In the genomic region with DNA sequence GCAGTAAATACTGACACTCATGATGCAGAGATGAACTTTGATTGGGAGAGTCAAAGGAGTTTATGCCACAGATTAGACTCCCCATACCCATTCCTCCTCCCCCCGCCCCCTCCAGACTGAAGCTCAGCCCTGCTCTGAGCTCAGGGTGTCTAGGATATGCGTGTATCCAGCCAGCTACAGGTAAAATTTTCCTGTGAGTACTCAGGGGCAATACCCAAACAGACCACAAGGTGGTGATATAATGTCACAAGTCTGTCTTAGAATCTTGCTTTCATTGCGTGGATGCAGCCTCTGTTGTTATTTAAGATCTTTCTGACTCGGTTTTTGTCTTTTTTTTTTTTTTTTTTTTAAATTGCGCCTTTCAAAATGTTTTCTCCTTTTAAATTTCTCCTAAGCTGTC, we compare ENCODE assay signal across 9 mouse cellular contexts. TPM values are rescaled to one million over a fixed set of nuclear protein-coding genes. Genes with fewer than 3 reads are reported as not detected.
DNase-seq lines count a peak whose midpoint lies in the region; ATAC-seq and TF ChIP-seq lines count a peak whose summit lies in the region.
"Had no signal": no experiment of that assay in that cellular context is flagged by ENCODE, and none has a peak within 500 bp of the region (broad histone marks: within the 10 kb centered on the region; RNA-seq: fewer than 3 reads in every experiment).

No protein-coding gene starts in this region.

- H3K4me3 ChIP-seq in spleen, adult 2 months (ENCODE audit: extremely low read depth, insufficient read depth, insufficient read length): no peak overlapping the region
- H3K4me3 ChIP-seq in forebrain, embryonic 13.5 days: no peak overlapping the region
- no peak overlapping the region for H3K4me3 ChIP-seq in midbrain, postnatal 0 days (ENCODE audit: low read depth, low read length)
- H3K4me3 ChIP-seq: megakaryocyte, embryonic 14.5 days had no signal

- no peak for TF ChIP-seq CTCF in spleen, adult 2 months (IDR thresholded peaks at IDR 0.05; ENCODE audit: extremely low read depth, insufficient read depth, insufficient read length, insufficient replicate concordance)
- peak; percentile 93 for TF ChIP-seq CTCF in midbrain, postnatal 0 days (IDR thresholded peaks at IDR 0.05)

- H3K4me2 ChIP-seq in forebrain, embryonic 13.5 days: no peak overlapping the region
- no peak overlapping the region for H3K4me2 ChIP-seq in midbrain, postnatal 0 days (ENCODE audit: low read depth, low read length, poor library complexity, severe bottlenecking)

- ATAC-seq in forebrain, embryonic 13.5 days: peak; percentile 60
- ATAC-seq in midbrain, postnatal 0 days (ENCODE audit: low FRiP score): 0 out of 2 replicates have a peak, but pooled peaks have one; percentile 51

- H3K36me3 ChIP-seq in spleen, adult 2 months (ENCODE audit: control insufficient read depth, insufficient read depth, low read length): no peaks in the 10 kb centered on the region
- no peaks in the 10 kb centered on the region for H3K36me3 ChIP-seq in forebrain, embryonic 13.5 days (ENCODE audit: poor library complexity, severe bottlenecking)
- H3K36me3 ChIP-seq in midbrain, postnatal 0 days (ENCODE audit: insufficient read depth, low read length): no peaks in the 10 kb centered on the region

- 6% methylated on average over 5 of the region's 5 CpGs for WGBS in spleen, adult 2 months
- WGBS in forebrain, embryonic 13.5 days: 3% methylated on average over 5 of the region's 5 CpGs
- 3% methylated on average over 5 of the region's 5 CpGs for WGBS in midbrain, postnatal 0 days

- intact Hi-C loops in left cerebral cortex, postnatal 4 days (cut with DNase I): loop anchor here (2.0 kb wide), 1 partner anchor 1743 kb away; no protein-coding TSS in a partner anchor

- no peak overlapping the region for H3K27ac ChIP-seq in spleen, adult 2 months (ENCODE audit: insufficient read depth, low read length)
- H3K27ac ChIP-seq in forebrain, embryonic 13.5 days: no peak overlapping the region
- no peak overlapping the region for H3K27ac ChIP-seq in midbrain, postnatal 0 days (ENCODE audit: low read depth, low read length)

- peak; percentile 36 to 45 for DNase-seq in spleen, adult 2 months (ENCODE audit: low read depth in 1 of 2, low spot score in 2 of 2)
- DNase-seq in spleen, adult 12 weeks (ENCODE audit: low spot score): no peak
- DNase-seq in c-Kit-positive CD71-positive TER-119-negative erythroid progenitor cells, embryonic 14.5 days (ENCODE audit: low read depth): peak; percentile 54
- peak; percentile 83 for DNase-seq in induced T-regulatory cell, adult 2 months (ENCODE audit: low read depth)
- DNase-seq in left cerebral cortex, postnatal 4 days: peak; percentile 52
- DNase-seq in midbrain, postnatal 0 days (ENCODE audit: low spot score): peak; percentile 89
- DNase-seq in testis, postnatal 10 days (ENCODE audit: low spot score): peak; percentile 71

- H3K9ac ChIP-seq in forebrain, embryonic 13.5 days: no peak overlapping the region
- H3K9ac ChIP-seq in midbrain, postnatal 0 days (replicated peaks; ENCODE audit: low read length, poor library complexity, severe bottlenecking): no peak overlapping the region

- H3K4me1 ChIP-seq in spleen, adult 2 months (ENCODE audit: control insufficient read depth, insufficient read depth, insufficient read length): no peaks in the 10 kb centered on the region
- H3K4me1 ChIP-seq in forebrain, embryonic 13.5 days: 0 out of 2 replicates have a peak, but pooled peaks cover 5% of the 10 kb centered on the region
- H3K4me1 ChIP-seq in midbrain, postnatal 0 days (ENCODE audit: insufficient read depth, low read length): no peaks in the 10 kb centered on the region
- H3K4me1 ChIP-seq: megakaryocyte, embryonic 14.5 days had no signal

- peaks cover 9% of the 10 kb centered on the region; the same call in 1 of the 2 replicates for H3K9me3 ChIP-seq in forebrain, embryonic 13.5 days (replicated peaks)
- no peaks in the 10 kb centered on the region for H3K9me3 ChIP-seq in midbrain, postnatal 0 days (ENCODE audit: low read length)

- no peaks in the 10 kb centered on the region for H3K27me3 ChIP-seq in spleen, adult 2 months (ENCODE audit: control insufficient read depth, insufficient read depth, low read length)
- no peaks in the 10 kb centered on the region for H3K27me3 ChIP-seq in forebrain, embryonic 13.5 days
- no peaks in the 10 kb centered on the region for H3K27me3 ChIP-seq in midbrain, postnatal 0 days (ENCODE audit: insufficient read depth, low read length)
- H3K27me3 ChIP-seq: megakaryocyte, embryonic 14.5 days had no signal

- TF ChIP-seq POLR2A in spleen, adult 2 months (IDR thresholded peaks at IDR 0.05; ENCODE audit: low read depth, low read length): no peak

RNA-seq across cellular contexts. Expression of a gene that starts 52.3 kb away (rescaled TPM):
- 38.3 and 121 TPM in 2 replicates for polyA plus RNA-seq in spleen, adult 2 months (2012; rRNA removed)
- 22.6 and 24.7 TPM in 2 replicates for polyA plus RNA-seq in forebrain, embryonic 13.5 days (2015; fragmentation: Nextera tagmentation; extraction: Ambion mirVana)
- 100 to 1,000 TPM; 127 to 129 TPM for total RNA-seq in left cerebral cortex, postnatal 4 days (2021)
- 130 and 162 TPM in 2 replicates for total RNA-seq in midbrain, postnatal 0 days (2014; rRNA removed)
- 34.9 and 40.3 TPM in 2 replicates for polyA plus RNA-seq in midbrain, postnatal 0 days (2015; fragmentation: Nextera tagmentation; extraction: Ambion mirVana)
